Mouse (Mus musculus) cerebellum, adult 2 months (tissue): ENCODE results near the gene Sun5.

Experiments
- CTCF ChIP-seq: fragments of 200-500 bp; IDR thresholded peaks from 2 replicates; pipeline ENCODE4 v1.5.1; 2011; ENCODE audit warnings: low read depth, mild to moderate bottlenecking, control low read depth, low read length, moderate library complexity, borderline replicate concordance; ENCODE audit not compliant: insufficient read depth
- POLR2A ChIP-seq: fragments of 200-500 bp; IDR thresholded peaks from 2 replicates; pipeline ENCODE4 v1.6.1; 2011; ENCODE audit warnings: low read length, control low read depth, borderline replicate concordance; ENCODE audit not compliant: insufficient read depth

DNA sequence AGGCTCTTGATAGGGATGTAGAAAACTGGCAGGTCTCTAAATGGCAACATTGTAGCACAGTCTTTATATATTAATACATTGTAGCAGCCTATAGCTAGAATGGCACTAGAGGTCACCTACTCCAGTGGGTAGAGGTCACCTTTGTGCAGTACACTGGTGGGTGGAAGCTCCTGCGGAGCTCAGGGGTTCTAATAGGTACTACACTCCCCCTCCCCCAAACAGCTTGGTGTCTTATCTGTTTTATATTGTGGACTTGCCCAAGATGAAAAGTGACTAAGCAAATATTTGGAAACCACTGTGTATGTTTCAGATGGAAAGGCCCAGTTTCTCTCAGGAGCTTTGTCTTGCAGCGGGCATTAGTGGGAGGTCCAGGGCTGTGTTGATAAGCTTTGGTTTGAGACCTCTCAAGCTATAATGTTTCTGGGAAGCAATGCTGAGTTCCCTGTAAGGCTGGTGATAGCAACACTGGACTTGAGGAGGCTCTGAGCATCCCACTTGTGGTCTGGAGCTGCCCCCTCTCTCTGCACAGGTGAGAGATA lies 48.8 kb downstream of the Sun5 start:
- TF ChIP-seq CTCF (no peak), POLR2A (no peak)
